Mouse (Mus musculus) G1E (cell line): ENCODE results near the gene Rtn4rl1. TPM values are rescaled to one million over a fixed set of nuclear protein-coding genes. Genes with fewer than 3 reads are reported as not detected.
"Not testable (repeated sequence)": the region's sequence is repeated elsewhere in the genome, so short reads cannot be mapped to it uniquely, and the experiment has no call there.

Source experiments
- ATAC-seq: 2 replicates; pipeline ENCODE4 v1.8.0; 2016; ENCODE audit warnings: mild to moderate bottlenecking; ENCODE audit not compliant: insufficient number of reproducible peaks, poor library complexity, low FRiP score, severe bottlenecking; ENCODE audit errors: extremely low read depth
- DNase-seq: peaks from one replicate; pipeline ENCODE4 v3.0.0; 2012; ENCODE audit warnings: low spot score
- H3K27me3 ChIP-seq: 2 replicates; pipeline ENCODE4 v1.6.1; 2012; ENCODE audit warnings: mild to moderate bottlenecking, low read length, inconsistent platforms; ENCODE audit not compliant: insufficient read depth
- H3K36me3 ChIP-seq: replicated peaks from 2 replicates; pipeline ENCODE3; 2012; ENCODE audit warnings: mild to moderate bottlenecking, inconsistent platforms
- H3K4me1 ChIP-seq: 2 replicates; pipeline ENCODE4 v1.6.1; 2012; ENCODE audit warnings: low read depth, low read length, inconsistent platforms, mixed read lengths; ENCODE audit not compliant: insufficient read depth
- H3K4me3 ChIP-seq: 2 replicates; pipeline ENCODE4 v1.5.1; 2012; ENCODE audit warnings: low read depth, mild to moderate bottlenecking, inconsistent platforms, low read length, moderate library complexity, mixed read lengths
- H3K9me3 ChIP-seq: replicated peaks from 2 replicates; pipeline ENCODE4 v1.6.1; 2012; ENCODE audit warnings: inconsistent platforms
- CTCF ChIP-seq: IDR thresholded peaks from 2 replicates; pipeline ENCODE4 v1.5.1; 2012; ENCODE audit warnings: low read depth, low read length, inconsistent platforms, mixed read lengths
- GATA1 ChIP-seq: IDR thresholded peaks from 2 replicates; pipeline ENCODE4 v1.6.1; 2012; ENCODE audit warnings: borderline replicate concordance, low read length, inconsistent platforms, mixed read lengths
- GATA2 ChIP-seq: IDR thresholded peaks from 2 replicates; pipeline ENCODE4 v1.6.1; 2012; ENCODE audit warnings: low read depth, low read length, inconsistent platforms, borderline replicate concordance
- POLR2AphosphoS5 ChIP-seq: IDR thresholded peaks from 2 replicates; pipeline ENCODE4 v1.6.1; 2012; ENCODE audit warnings: low read depth, low read length, inconsistent platforms; ENCODE audit not compliant: insufficient replicate concordance
- TAL1 ChIP-seq: conservative IDR thresholded peaks from 2 replicates; pipeline ENCODE4 v1.6.1; 2012; ENCODE audit warnings: low read depth, low read length, inconsistent platforms, mixed read lengths
- polyA plus RNA-seq: library from polyadenylated mRNA; stranded (reverse); fragments of >175 nt; gene quantifications from 2 replicates; pipeline ENCODE4 v1.2.3, GENCODE M21; 2012
- total RNA-seq, 2 experiments: library from RNA; stranded (forward) in 1 of 2; stranded (reverse) in 1 of 2; fragments of 200-1000 nt in 1 of 2; fragments of >200 nt in 1 of 2; fragmentation: Nextera tagmentation in 1 of 2; gene quantifications; 2 replicates each; pipeline ENCODE4 v1.2.3; 2014 to 2017

Gene Rtn4rl1
- total and polyA plus RNA-seq, 3 experiments, result not detected

GRCm38 (mm10) chr11:75293852-75294361 is 100.3 kb downstream of the Rtn4rl1 start:
- no peak for TF ChIP-seq CTCF
- TF ChIP-seq GATA1, result no peak
- TF ChIP-seq TAL1, result no peak
- no peak for TF ChIP-seq POLR2AphosphoS5
- TF ChIP-seq GATA2, result no peak
- H3K36me3 ChIP-seq, result peaks cover 7% of the 10 kb centered on the region
- peaks cover 25% of the 10 kb centered on the region for H3K4me1 ChIP-seq
- DNase-seq (no peak), ATAC-seq (no peak)
- peaks cover 24% of the 10 kb centered on the region for H3K27me3 ChIP-seq
- H3K9me3 ChIP-seq, result no peaks in the 10 kb centered on the region
- no peak overlapping the region for H3K4me3 ChIP-seq

- no peak for ATAC-seq
- TF ChIP-seq GATA2 (no peak), CTCF (no peak), POLR2AphosphoS5 (no peak), TAL1 (no peak), GATA1 (no peak)
- peaks cover 33% of the 10 kb centered on the region for H3K4me1 ChIP-seq
- no peak overlapping the region for H3K4me3 ChIP-seq
- DNase-seq, result no peak
- H3K9me3 ChIP-seq, result no peaks in the 10 kb centered on the region
- peaks cover 16% of the 10 kb centered on the region for H3K36me3 ChIP-seq
- peaks cover 20% of the 10 kb centered on the region for H3K27me3 ChIP-seq
These were observed 101.3 kb downstream of the Rtn4rl1 start for GRCm38 (mm10) chr11:75294862-75295261.

- not testable (repeated sequence) for ATAC-seq, DNase-seq, H3K9me3 ChIP-seq, H3K4me3 ChIP-seq
- H3K27me3 ChIP-seq, result peaks cover 20% of the 10 kb centered on the region
- peaks cover 21% of the 10 kb centered on the region for H3K36me3 ChIP-seq
- peaks cover 39% of the 10 kb centered on the region for H3K4me1 ChIP-seq
These were observed 102.0 kb downstream of the Rtn4rl1 start for GRCm38 (mm10) chr11:75295534-75295933.

GRCm38 (mm10) chr11:75296406-75297005 is 102.9 kb downstream of the Rtn4rl1 start:
- H3K4me3 ChIP-seq, result no peak overlapping the region
- no peaks in the 10 kb centered on the region for H3K9me3 ChIP-seq
- H3K4me1 ChIP-seq, result peaks cover 49% of the 10 kb centered on the region
- DNase-seq (no peak), ATAC-seq (no peak)
- peaks cover 18% of the 10 kb centered on the region for H3K27me3 ChIP-seq
- H3K36me3 ChIP-seq, result peaks cover 30% of the 10 kb centered on the region
- TF ChIP-seq TAL1, result no peak
- TF ChIP-seq CTCF, result no peak
- TF ChIP-seq GATA1, result no peak
- TF ChIP-seq GATA2, result no peak
- TF ChIP-seq POLR2AphosphoS5, result no peak

- H3K36me3 ChIP-seq, result peaks cover 42% of the 10 kb centered on the region
- peaks cover 60% of the 10 kb centered on the region for H3K4me1 ChIP-seq
- H3K27me3 ChIP-seq, result peaks cover 8% of the 10 kb centered on the region
- TF ChIP-seq POLR2AphosphoS5 (no peak), GATA1 (no peak), TAL1 (no peak), CTCF (no peak), GATA2 (no peak)
- ATAC-seq (no peak), DNase-seq (no peak)
- H3K4me3 ChIP-seq, result no peak overlapping the region
- no peaks in the 10 kb centered on the region for H3K9me3 ChIP-seq
These were observed 104.0 kb downstream of the Rtn4rl1 start for GRCm38 (mm10) chr11:75297631-75298030.

- Histone ChIP-seq H3K4me1 (peaks cover 67% of the 10 kb centered on the region), H3K27me3 (peaks cover 5% of the 10 kb centered on the region), H3K9me3 (no peaks in the 10 kb centered on the region), H3K4me3 (no peak overlapping the region), H3K36me3 (peaks cover 50% of the 10 kb centered on the region)
- DNase-seq, result no peak
- ATAC-seq, result no peak
- TF ChIP-seq CTCF (no peak), GATA2 (no peak), TAL1 (no peak), GATA1 (no peak), POLR2AphosphoS5 (no peak)
These were observed 104.9 kb downstream of the Rtn4rl1 start for GRCm38 (mm10) chr11:75298491-75298890.
